Mouse (Mus musculus): Measurements from ENCODE around the gene Gp1ba. TPM values are rescaled to one million over a fixed set of nuclear protein-coding genes. Genes with fewer than 3 reads are reported as not detected.

Gene Gp1ba
- total RNA-seq, 1 experiment from 2014 or later = 3.2 TPM

DNA sequence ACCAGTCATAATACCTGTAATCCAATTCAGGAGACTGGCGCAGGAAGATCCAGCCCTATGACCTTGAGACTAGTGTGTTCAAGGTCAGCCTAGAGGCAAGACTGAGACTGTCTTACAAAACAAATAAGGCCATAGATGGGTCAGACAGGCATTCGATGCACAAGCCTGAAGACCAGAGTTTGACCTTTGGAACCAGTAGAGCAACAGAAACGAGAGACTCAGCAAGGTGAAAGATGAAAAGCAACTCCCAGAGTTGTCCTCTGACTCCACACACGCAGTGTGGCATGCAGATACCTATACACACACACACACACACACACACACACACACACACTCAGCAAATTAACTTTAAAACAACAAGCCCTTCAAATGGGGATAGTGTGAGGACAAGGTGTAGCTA is 12.0 kb upstream of the Gp1ba start:
- no peak for ATAC-seq (replicated peaks; ENCODE audit: low read depth, poor library complexity, severe bottlenecking)

DNA sequence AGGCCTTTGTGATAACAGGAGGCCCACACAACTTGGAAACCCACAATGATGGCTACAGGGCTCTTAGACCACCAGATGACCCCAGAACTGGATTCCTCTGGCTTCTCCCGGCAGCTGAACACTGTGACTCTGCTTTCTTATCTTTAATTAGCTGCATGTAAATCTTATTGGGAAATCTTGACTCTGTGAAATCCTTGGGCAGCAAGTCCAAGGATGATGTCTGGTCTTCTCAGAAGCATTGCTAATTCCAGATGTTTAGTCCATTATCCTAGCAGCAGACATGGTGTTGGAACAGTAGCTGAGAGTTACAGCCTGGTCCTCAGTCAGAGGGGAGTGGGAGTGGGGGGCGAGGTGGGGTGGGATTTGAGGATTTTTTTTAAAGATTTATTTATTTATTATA is 10.5 kb upstream of the Gp1ba start:
- no peak for ATAC-seq (replicated peaks; ENCODE audit: low read depth, poor library complexity, severe bottlenecking)

GRCm38 (mm10) chr11:70629557-70629956 is 9.4 kb upstream of the Gp1ba start:
- ATAC-seq (replicated peaks; ENCODE audit: low read depth, poor library complexity, severe bottlenecking) = peak; percentile 57; the same call in 1 of the 2 replicates

- ATAC-seq (replicated peaks; ENCODE audit: low read depth, poor library complexity, severe bottlenecking) = no peak
These were observed 8.8 kb upstream of the Gp1ba start for GRCm38 (mm10) chr11:70630129-70630528.

DNA sequence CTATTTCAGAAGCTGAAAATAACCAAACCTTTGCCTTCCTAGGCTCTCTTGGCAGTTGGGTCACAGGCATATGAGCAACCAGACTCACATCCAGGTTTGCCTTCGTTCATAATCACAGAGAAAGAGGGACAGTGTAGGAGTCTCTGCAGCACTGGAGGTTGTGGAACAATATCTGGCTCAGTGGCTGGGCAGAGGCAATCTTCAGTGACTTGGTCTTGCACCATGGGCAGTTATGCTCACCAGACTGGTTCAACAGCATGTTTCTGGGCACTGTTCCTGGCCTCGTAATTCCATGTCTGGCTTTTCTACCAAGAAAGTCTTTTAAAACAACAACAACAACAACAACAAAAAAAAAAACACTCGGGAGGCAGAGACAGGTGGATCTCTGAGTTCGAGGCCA is 3.3 kb upstream of the Gp1ba start:
- ATAC-seq (replicated peaks; ENCODE audit: low read depth, poor library complexity, severe bottlenecking) = no peak

- no peak for ATAC-seq (replicated peaks; ENCODE audit: low read depth, poor library complexity, severe bottlenecking)
These were observed 1.2 kb upstream of the Gp1ba start for GRCm38 (mm10) chr11:70637764-70638163.

- no peak; the same call in 1 of the 2 replicates for ATAC-seq (replicated peaks; ENCODE audit: low read depth, poor library complexity, severe bottlenecking)
These were observed 629 bp upstream of the Gp1ba start for GRCm38 (mm10) chr11:70638293-70638692.

- ATAC-seq (replicated peaks; ENCODE audit: low read depth, poor library complexity, severe bottlenecking) = no peak
These were observed 1.1 kb downstream of the Gp1ba start for GRCm38 (mm10) chr11:70639976-70640375.

DNA sequence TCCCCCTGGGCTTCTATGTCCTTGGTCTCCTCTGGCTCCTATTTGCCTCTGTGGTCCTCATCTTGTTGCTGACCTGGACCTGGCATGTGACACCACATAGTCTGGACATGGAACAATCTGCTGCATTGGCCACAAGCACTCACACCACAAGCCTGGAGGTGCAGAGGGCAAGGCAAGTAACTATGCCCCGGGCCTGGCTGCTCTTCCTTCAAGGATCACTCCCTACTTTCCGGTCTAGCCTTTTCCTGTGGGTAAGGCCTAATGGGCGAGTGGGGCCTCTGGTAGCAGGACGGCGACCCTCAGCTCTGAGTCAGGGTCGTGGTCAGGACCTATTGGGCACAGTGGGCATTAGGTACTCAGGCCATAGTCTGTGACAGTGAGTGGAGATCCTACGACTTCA is 2.3 kb downstream of the Gp1ba start:
- ATAC-seq (replicated peaks; ENCODE audit: low read depth, poor library complexity, severe bottlenecking) = no peak

DNA sequence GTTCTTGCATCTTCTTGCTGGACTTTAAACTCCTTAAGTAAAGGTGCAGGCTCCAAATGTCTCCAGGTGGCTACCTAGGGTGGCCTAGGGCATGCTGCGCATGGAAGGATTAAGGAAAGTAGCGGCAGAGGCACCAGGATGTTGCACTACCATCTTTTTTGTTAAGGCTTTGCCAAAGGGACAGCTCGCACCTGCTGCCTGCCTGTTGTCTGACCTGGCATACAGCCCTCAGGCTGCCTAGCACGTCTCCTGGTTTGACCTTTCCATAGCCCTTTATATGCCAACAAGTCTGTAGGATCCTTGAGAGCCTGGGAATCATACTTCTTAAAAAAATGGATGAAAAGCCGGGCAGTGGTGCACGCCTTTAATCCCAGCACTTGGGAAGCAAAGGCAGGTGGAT is 4.1 kb downstream of the Gp1ba start:
- no peak for ATAC-seq (replicated peaks; ENCODE audit: low read depth, poor library complexity, severe bottlenecking)

GRCm38 (mm10) chr11:70644564-70645103 is 5.7 kb downstream of the Gp1ba start:
- no peak for ATAC-seq (replicated peaks; ENCODE audit: low read depth, poor library complexity, severe bottlenecking)

GRCm38 (mm10) chr11:70645461-70646258 is 6.7 kb downstream of the Gp1ba start:
- no peak for ATAC-seq (replicated peaks; ENCODE audit: low read depth, poor library complexity, severe bottlenecking)

DNA sequence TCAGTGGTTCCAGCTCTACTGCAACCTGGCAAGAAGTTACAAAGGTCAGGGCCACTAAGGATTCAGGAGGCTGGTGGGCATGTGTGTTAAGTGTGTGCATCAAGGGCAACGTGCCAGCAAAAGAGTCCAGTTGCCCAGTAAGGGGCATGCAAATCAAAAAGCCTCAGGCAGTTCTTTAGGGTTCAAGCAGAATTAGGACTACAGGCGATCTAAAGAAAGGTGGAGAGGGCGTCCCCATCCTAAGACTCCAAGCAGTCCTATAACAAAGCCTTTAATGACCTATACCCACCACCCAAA is 7.3 kb downstream of the Gp1ba start:
- ATAC-seq (replicated peaks; ENCODE audit: low read depth, poor library complexity, severe bottlenecking) = no peak

DNA sequence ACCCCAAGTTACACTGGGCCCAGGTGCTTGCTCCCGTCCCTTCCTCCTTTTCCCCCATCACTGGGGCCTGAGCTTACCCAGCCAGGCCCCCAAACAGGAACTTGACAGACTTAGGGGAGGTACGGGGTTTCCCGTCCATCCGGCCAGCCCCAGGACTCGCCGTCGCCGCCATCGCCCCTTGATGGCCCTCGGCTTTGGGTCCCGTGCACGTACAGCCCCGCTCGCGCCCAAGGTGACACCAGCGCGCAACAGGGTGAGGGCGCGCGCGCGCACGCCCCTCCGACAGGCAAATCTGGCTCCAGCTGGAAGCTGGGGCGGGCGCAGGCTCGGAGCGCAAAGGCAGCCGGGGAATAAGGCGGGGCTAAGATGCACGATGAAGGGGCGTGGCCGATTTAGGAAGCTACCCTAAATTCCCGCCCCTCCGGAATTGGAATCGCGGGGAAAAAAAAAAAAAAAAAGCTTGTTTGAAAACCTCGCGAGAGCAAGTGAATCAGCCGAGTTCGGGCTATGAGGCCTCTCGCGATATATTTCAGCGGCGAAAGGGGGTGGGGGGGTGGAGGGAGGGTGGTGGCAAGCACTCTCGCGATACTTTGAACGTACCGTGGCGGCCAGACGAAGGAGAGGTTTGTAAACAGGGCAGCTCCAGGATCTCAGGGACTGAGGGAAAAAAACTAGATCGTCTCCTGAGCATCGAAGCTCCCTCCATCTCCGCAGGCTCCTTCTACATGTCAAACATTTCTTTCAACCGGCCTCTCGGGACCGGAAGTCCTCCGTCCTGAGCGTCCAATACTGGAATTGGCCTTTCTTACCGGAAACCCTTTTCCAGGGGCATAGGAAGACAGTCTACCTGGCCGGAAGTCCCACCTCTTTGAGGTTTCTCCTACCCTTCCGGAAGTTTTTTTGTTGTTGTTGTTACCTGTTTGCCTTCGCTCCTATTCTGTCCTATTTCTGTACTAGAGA is 8.0 kb downstream of the Gp1ba start, which contains the start of the genes Rnf167 and Slc25a11:
Gene Rnf167 (plus strand): TSS at position 545 of the 960 bp plus-strand sequence.
Gene Slc25a11 (minus strand): TSS at position 789 of the 960 bp plus-strand sequence.
- peak; percentile 66 for ATAC-seq (replicated peaks; ENCODE audit: low read depth, poor library complexity, severe bottlenecking)

DNA sequence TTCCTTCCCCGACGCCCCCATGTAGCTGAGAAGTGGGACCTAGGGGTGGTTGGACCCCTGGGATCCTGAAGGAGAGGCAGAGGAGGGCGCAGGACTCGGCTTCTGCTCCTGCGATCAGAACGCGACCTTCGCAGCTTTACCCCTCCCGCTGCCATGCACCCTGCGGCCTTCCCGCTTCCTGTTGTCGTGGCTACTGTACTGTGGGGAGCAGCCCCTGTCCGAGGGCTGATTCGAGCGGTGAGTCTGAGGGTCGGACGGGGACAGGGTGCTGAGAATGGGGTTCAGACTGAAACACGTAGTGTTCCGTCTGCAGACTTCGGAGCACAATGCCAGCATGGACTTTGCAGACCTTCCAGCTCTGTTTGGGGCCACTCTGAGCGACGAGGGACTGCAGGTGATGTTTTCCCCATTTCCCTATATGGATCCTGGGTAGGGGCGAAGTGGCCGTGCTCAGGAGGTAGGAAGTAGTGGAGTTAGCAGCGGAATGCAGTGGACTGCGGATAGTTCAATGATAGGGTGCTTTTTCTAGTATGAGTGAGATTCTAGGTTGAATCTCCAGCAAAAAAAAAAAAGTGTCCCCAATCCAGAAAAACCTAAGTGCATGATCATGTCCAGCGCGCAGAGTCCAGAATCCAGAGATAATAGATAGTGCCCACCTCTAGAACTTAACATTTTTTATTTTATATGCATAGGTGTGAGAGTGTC is 8.9 kb downstream of the Gp1ba start:
- ATAC-seq (replicated peaks; ENCODE audit: low read depth, poor library complexity, severe bottlenecking) = 0 out of 2 replicates have a peak, but pooled peaks have one; percentile 7

DNA sequence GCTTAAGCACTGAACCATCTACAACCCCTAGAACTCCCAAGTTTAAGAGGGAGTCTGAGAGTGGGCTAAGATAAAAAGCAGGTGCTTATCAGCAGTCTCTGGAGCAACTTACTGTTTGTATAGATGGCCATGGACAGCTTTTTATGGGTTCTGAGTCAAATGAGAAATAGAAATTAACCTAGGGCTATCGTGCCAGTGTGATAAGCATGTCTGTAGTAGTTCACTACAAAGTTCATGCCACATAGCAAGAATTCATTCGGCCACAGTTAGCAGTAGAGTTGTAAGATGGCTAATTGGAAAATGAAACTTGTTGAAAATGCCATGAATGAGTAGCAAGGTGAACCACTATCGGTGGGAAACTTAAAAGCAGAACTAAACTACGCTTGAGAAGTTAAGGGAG is 9.6 kb downstream of the Gp1ba start:
- no peak for ATAC-seq (replicated peaks; ENCODE audit: low read depth, poor library complexity, severe bottlenecking)

GRCm38 (mm10) chr11:70649185-70649734 is 10.3 kb downstream of the Gp1ba start:
- no peak for ATAC-seq (replicated peaks; ENCODE audit: low read depth, poor library complexity, severe bottlenecking)

- ATAC-seq (replicated peaks; ENCODE audit: low read depth, poor library complexity, severe bottlenecking) = no peak
These were observed 11.6 kb downstream of the Gp1ba start for GRCm38 (mm10) chr11:70650322-70651175.

GRCm38 (mm10) chr11:70651391-70651790 is 12.5 kb downstream of the Gp1ba start:
- ATAC-seq (replicated peaks; ENCODE audit: low read depth, poor library complexity, severe bottlenecking) = no peak

Data from common myeloid progenitor, adult 5-6 weeks (primary cell).